Mouse (Mus musculus) CH12.LX (cell line): ENCODE results near the gene H3f3b.

Source experiments
- CHD2 ChIP-seq: IDR thresholded peaks from 2 replicates; pipeline ENCODE4 v1.6.1; 2011; ENCODE audit warnings: low read length, improper control_type of control experiment
- CTCF ChIP-seq, 2 experiments: IDR thresholded peaks in 1 of 2; conservative IDR thresholded peaks in 1 of 2; 2 replicates each; pipeline ENCODE4 v1.5.1; 2011 to 2012; ENCODE audit warnings: low read depth in 2 of 2, low read length in 2 of 2, improper control_type of control experiment in 1 of 2, inconsistent platforms in 1 of 2, mild to moderate bottlenecking in 1 of 2, moderate library complexity in 1 of 2
- EP300 ChIP-seq: IDR thresholded peaks from 2 replicates; pipeline ENCODE4 v1.6.1; 2011; ENCODE audit warnings: low read length, improper control_type of control experiment
- ETS1 ChIP-seq: conservative IDR thresholded peaks from 2 replicates; pipeline ENCODE4 v1.6.1; 2012; ENCODE audit warnings: low read depth, mild to moderate bottlenecking, inconsistent platforms, low read length, improper control_type of control experiment, moderate library complexity
- GABPA ChIP-seq: IDR thresholded peaks from 2 replicates; pipeline ENCODE4 v1.6.1; 2012; ENCODE audit warnings: low read depth, low read length, improper control_type of control experiment, inconsistent platforms; ENCODE audit not compliant: insufficient replicate concordance
- POLR2A ChIP-seq: IDR thresholded peaks from 2 replicates; pipeline ENCODE4 v1.6.1; 2011; ENCODE audit warnings: low read depth, mild to moderate bottlenecking, improper control_type of control experiment, low read length

DNA sequence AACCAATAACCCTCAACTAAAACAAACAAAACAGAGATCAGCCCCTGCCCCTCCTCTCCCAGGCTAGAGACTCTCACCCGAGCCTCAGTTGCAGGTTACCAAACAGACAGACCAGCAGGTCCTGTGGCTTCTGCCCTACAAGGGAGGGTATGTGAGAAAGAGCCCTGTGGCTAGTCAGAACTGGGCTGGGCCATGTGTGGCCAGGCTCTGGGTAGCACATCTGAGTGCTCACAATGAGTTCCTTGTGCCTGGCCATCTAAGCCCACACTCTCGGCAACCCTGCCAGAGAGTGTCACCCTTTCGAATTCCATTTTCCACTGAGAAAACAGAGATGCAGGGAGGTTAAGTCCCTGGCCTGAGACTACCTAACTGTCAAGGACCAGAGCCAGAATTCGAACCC is 35.7 kb downstream of the H3f3b start:
- no peak for TF ChIP-seq CTCF (conservative IDR thresholded peaks at IDR 0.05 in 1 of 2, IDR thresholded peaks at IDR 0.05 in 1 of 2; ENCODE audit: low read depth in 2 of 2, low read length in 2 of 2)
- TF ChIP-seq EP300: no peak
- TF ChIP-seq GABPA: no peak
- no peak for TF ChIP-seq POLR2A
- no peak for TF ChIP-seq CHD2
- TF ChIP-seq ETS1: no peak
